Comparison of ENCODE assay signal across 13 mouse cellular contexts in genomic region chr5:91807070-91808065, GRCm38 (mm10).
DNase-seq lines count a peak whose midpoint lies in the region; ATAC-seq and TF ChIP-seq lines count a peak whose summit lies in the region.
"Had no signal": no experiment of that assay in that cellular context is flagged by ENCODE, and none has a peak within 500 bp of the region (broad histone marks: within the 10 kb centered on the region; RNA-seq: fewer than 3 reads in every experiment).

No protein-coding gene starts in this region.

- 76% methylated on average over 18 of the region's 18 CpGs for WGBS in hindbrain, embryonic 11.5 days
- 83% methylated on average over 18 of the region's 18 CpGs for WGBS in hindbrain, embryonic 13.5 days
- 44% methylated on average over 18 of the region's 18 CpGs for WGBS in embryonic facial prominence, embryonic 15.5 days
- 77% methylated on average over 18 of the region's 18 CpGs for WGBS in midbrain, embryonic 13.5 days
- WGBS in hindbrain, embryonic 12.5 days = 74% methylated on average over 18 of the region's 18 CpGs

- DNase-seq in hindbrain, embryonic 11.5 days (ENCODE audit: low spot score) = no peak
- peak; percentile 62 for DNase-seq in brain, embryonic 14.5 days (ENCODE audit: low read depth)
- DNase-seq in layer of hippocampus, adult 18-20 months (ENCODE audit: low spot score in 2 of 2) = no peak
- no peak for DNase-seq in right cerebral cortex, adult 2 months (ENCODE audit: low spot score in 2 of 2)
- DNase-seq: adrenal gland, postnatal 14 days; gastrocnemius, postnatal 36 days; kidney, postnatal 36 days; liver, embryonic 13.5 days had no signal

- no peak overlapping the region for H3K9ac ChIP-seq in hindbrain, embryonic 11.5 days (ENCODE audit: low read depth, low read length)
- H3K9ac ChIP-seq in hindbrain, embryonic 13.5 days = no peak overlapping the region
- no peak overlapping the region for H3K9ac ChIP-seq in embryonic facial prominence, embryonic 15.5 days
- H3K9ac ChIP-seq in midbrain, embryonic 13.5 days (replicated peaks) = no peak overlapping the region
- H3K9ac ChIP-seq in hindbrain, embryonic 12.5 days = no peak overlapping the region
- H3K9ac ChIP-seq: liver, embryonic 13.5 days; neural tube, embryonic 13.5 days had no signal

- no peak overlapping the region for H3K4me2 ChIP-seq in hindbrain, embryonic 11.5 days (replicated peaks; ENCODE audit: low read depth, low read length)
- H3K4me2 ChIP-seq in hindbrain, embryonic 13.5 days = no peak overlapping the region
- no peak overlapping the region for H3K4me2 ChIP-seq in embryonic facial prominence, embryonic 15.5 days (replicated peaks)
- H3K4me2 ChIP-seq in midbrain, embryonic 13.5 days (replicated peaks) = no peak overlapping the region
- H3K4me2 ChIP-seq in hindbrain, embryonic 12.5 days (replicated peaks) = no peak overlapping the region
- H3K4me2 ChIP-seq: liver, embryonic 13.5 days; neural tube, embryonic 13.5 days had no signal

- no peak overlapping the region for H3K27ac ChIP-seq in hindbrain, embryonic 11.5 days (ENCODE audit: low read depth, low read length)
- H3K27ac ChIP-seq in hindbrain, embryonic 13.5 days = no peak overlapping the region
- peak overlapping the region; percentile 68 for H3K27ac ChIP-seq in embryonic facial prominence, embryonic 15.5 days (replicated peaks)
- H3K27ac ChIP-seq in midbrain, embryonic 13.5 days = no peak overlapping the region
- no peak overlapping the region for H3K27ac ChIP-seq in hindbrain, embryonic 12.5 days
- H3K27ac ChIP-seq: liver, embryonic 13.5 days; neural tube, embryonic 13.5 days had no signal

- no peaks in the 10 kb centered on the region for H3K4me1 ChIP-seq in hindbrain, embryonic 11.5 days (replicated peaks; ENCODE audit: control insufficient read depth, insufficient read depth, low read length)
- no peaks in the 10 kb centered on the region for H3K4me1 ChIP-seq in hindbrain, embryonic 13.5 days (replicated peaks)
- peaks cover 7% of the 10 kb centered on the region for H3K4me1 ChIP-seq in embryonic facial prominence, embryonic 15.5 days
- peaks cover 7% of the 10 kb centered on the region; the same call in 1 of the 2 replicates for H3K4me1 ChIP-seq in midbrain, embryonic 13.5 days (replicated peaks)
- no peaks in the 10 kb centered on the region for H3K4me1 ChIP-seq in hindbrain, embryonic 12.5 days
- H3K4me1 ChIP-seq: liver, embryonic 13.5 days; neural tube, embryonic 13.5 days had no signal

- 0 out of 2 replicates have a peak, but pooled peaks have one; percentile 30 for ATAC-seq in hindbrain, embryonic 11.5 days (ENCODE audit: low FRiP score)
- ATAC-seq in hindbrain, embryonic 13.5 days (ENCODE audit: low FRiP score) = no peak
- ATAC-seq in embryonic facial prominence, embryonic 15.5 days (ENCODE audit: insufficient number of reproducible peaks, low FRiP score, low TSS enrichment, low read depth) = peak; percentile 86
- ATAC-seq in midbrain, embryonic 13.5 days = peak; percentile 83
- no peak for ATAC-seq in hindbrain, embryonic 12.5 days (ENCODE audit: low FRiP score)

- no peaks in the 10 kb centered on the region for H3K27me3 ChIP-seq in hindbrain, embryonic 11.5 days (ENCODE audit: control insufficient read depth, insufficient read depth, low read length)
- no peaks in the 10 kb centered on the region for H3K27me3 ChIP-seq in hindbrain, embryonic 13.5 days
- no peaks in the 10 kb centered on the region for H3K27me3 ChIP-seq in embryonic facial prominence, embryonic 15.5 days
- H3K27me3 ChIP-seq in midbrain, embryonic 13.5 days = no peaks in the 10 kb centered on the region
- no peaks in the 10 kb centered on the region for H3K27me3 ChIP-seq in hindbrain, embryonic 12.5 days
- H3K27me3 ChIP-seq: liver, embryonic 13.5 days; neural tube, embryonic 13.5 days had no signal

- H3K36me3 ChIP-seq in hindbrain, embryonic 11.5 days (ENCODE audit: control insufficient read depth, insufficient read depth, low read length) = no peaks in the 10 kb centered on the region
- no peaks in the 10 kb centered on the region for H3K36me3 ChIP-seq in hindbrain, embryonic 13.5 days
- no peaks in the 10 kb centered on the region for H3K36me3 ChIP-seq in embryonic facial prominence, embryonic 15.5 days
- no peaks in the 10 kb centered on the region for H3K36me3 ChIP-seq in midbrain, embryonic 13.5 days
- no peaks in the 10 kb centered on the region for H3K36me3 ChIP-seq in hindbrain, embryonic 12.5 days
- H3K36me3 ChIP-seq: liver, embryonic 13.5 days; neural tube, embryonic 13.5 days had no signal

- no peak overlapping the region for H3K4me3 ChIP-seq in hindbrain, embryonic 11.5 days (ENCODE audit: low read depth, low read length)
- H3K4me3 ChIP-seq in hindbrain, embryonic 13.5 days = no peak overlapping the region
- no peak overlapping the region for H3K4me3 ChIP-seq in embryonic facial prominence, embryonic 15.5 days (replicated peaks)
- no peak overlapping the region for H3K4me3 ChIP-seq in midbrain, embryonic 13.5 days (replicated peaks)
- no peak overlapping the region for H3K4me3 ChIP-seq in hindbrain, embryonic 12.5 days
- H3K4me3 ChIP-seq: liver, embryonic 13.5 days; neural tube, embryonic 13.5 days had no signal

- no peaks in the 10 kb centered on the region for H3K9me3 ChIP-seq in hindbrain, embryonic 11.5 days (ENCODE audit: control insufficient read depth, low read length)
- H3K9me3 ChIP-seq in hindbrain, embryonic 13.5 days = no peaks in the 10 kb centered on the region
- H3K9me3 ChIP-seq in embryonic facial prominence, embryonic 15.5 days (replicated peaks) = no peaks in the 10 kb centered on the region
- no peaks in the 10 kb centered on the region for H3K9me3 ChIP-seq in midbrain, embryonic 13.5 days
- no peaks in the 10 kb centered on the region for H3K9me3 ChIP-seq in hindbrain, embryonic 12.5 days (replicated peaks)
- H3K9me3 ChIP-seq: liver, embryonic 13.5 days; neural tube, embryonic 13.5 days had no signal

- TF ChIP-seq CTCF in brain, embryonic 14.5 days (IDR thresholded peaks at IDR 0.05; ENCODE audit: borderline replicate concordance, extremely low read depth, insufficient read depth, insufficient read length) = no peak

- no peak for TF ChIP-seq POLR2A in brain, embryonic 14.5 days (IDR thresholded peaks at IDR 0.05; ENCODE audit: borderline replicate concordance, extremely low read depth, insufficient read depth, insufficient read length, poor library complexity, severe bottlenecking)

Comparison
In these comparisons a context has a peak if more than half of its experiments do, and no peak if none do; other contexts are left out.
1. ATAC-seq: peak in hindbrain, embryonic 11.5 days (single experiment), embryonic facial prominence, embryonic 15.5 days (single experiment) and midbrain, embryonic 13.5 days (single experiment); none in hindbrain, embryonic 13.5 days (single experiment) and hindbrain, embryonic 12.5 days (single experiment).